Mouse (Mus musculus): ENCODE results near the gene Olfr1284.

- TF ChIP-seq CTCF (IDR thresholded peaks at IDR 0.05; ENCODE audit: borderline replicate concordance, extremely low read depth, insufficient read depth, insufficient read length) (no peak), POLR2A (IDR thresholded peaks at IDR 0.05; ENCODE audit: borderline replicate concordance, extremely low read depth, insufficient read depth, insufficient read length, poor library complexity, severe bottlenecking) (no peak)
Observed at GRCm38 (mm10) chr2:111366490-111366889, 8.8 kb upstream of the Olfr1284 start, which contains the start of gene Olfr1283.
